In the genomic region with DNA sequence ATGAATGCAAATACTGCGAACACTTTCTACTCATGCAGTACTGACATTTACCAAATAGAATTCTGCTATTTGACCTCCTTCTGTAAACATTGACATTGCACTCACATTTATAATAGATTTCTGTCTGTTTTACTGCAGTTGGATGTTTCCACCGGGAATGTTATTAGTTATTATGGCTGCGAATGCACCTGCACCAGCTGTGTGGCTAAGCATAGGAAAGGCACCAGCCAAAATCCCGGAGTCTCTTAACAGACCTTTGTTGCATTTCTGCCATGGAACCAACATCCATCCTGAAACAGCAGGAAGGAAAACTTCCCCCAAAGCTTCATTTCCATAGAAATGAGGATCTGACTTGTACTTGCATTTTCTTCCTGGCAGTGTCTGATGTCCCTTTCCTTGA, we compare ENCODE assay signal across 20 mouse cellular contexts.
"Had no signal": no experiment of that assay in that cellular context is flagged by ENCODE, and none has a peak within 500 bp of the region (broad histone marks: within the 10 kb centered on the region; RNA-seq: fewer than 3 reads in every experiment).

No protein-coding gene starts in this region.

- H3K36me3 ChIP-seq: kidney, embryonic 15.5 days; liver, embryonic 13.5 days; midbrain, embryonic 13.5 days; neural tube, embryonic 12.5 days had no signal

- H3K27me3 ChIP-seq: kidney, embryonic 15.5 days; liver, embryonic 13.5 days; midbrain, embryonic 13.5 days; neural tube, embryonic 12.5 days had no signal

- DNase-seq: kidney, adult 11 months; kidney, adult 8-10 months; kidney, postnatal 10 days; kidney, postnatal 36 days; layer of hippocampus, postnatal 36 days; liver, embryonic 13.5 days; lung, adult 2 months; lung, postnatal 14 days; lung, postnatal 4 days; right cerebral cortex, adult 18-20 months; right cerebral cortex, postnatal 14 days; right cerebral cortex, postnatal 4 days; thymus, adult 2 months; thymus, postnatal 14 days; thymus, postnatal 4 days had no signal

- ATAC-seq: midbrain, embryonic 13.5 days had no signal

- H3K9me3 ChIP-seq: kidney, embryonic 15.5 days; liver, embryonic 13.5 days; midbrain, embryonic 13.5 days; neural tube, embryonic 12.5 days had no signal

- H3K27ac ChIP-seq: kidney, embryonic 15.5 days; left cerebral cortex, adult 2 months; liver, embryonic 13.5 days; midbrain, embryonic 13.5 days; neural tube, embryonic 12.5 days; stomach, postnatal 0 days had no signal

- H3K9ac ChIP-seq: kidney, embryonic 15.5 days; liver, embryonic 13.5 days; midbrain, embryonic 13.5 days; neural tube, embryonic 12.5 days had no signal

- H3K4me2 ChIP-seq: kidney, embryonic 15.5 days; liver, embryonic 13.5 days; midbrain, embryonic 13.5 days; neural tube, embryonic 12.5 days had no signal

- H3K4me1 ChIP-seq: kidney, embryonic 15.5 days; liver, embryonic 13.5 days; midbrain, embryonic 13.5 days; neural tube, embryonic 12.5 days had no signal

- H3K4me3 ChIP-seq: kidney, embryonic 15.5 days; left cerebral cortex, adult 2 months; liver, embryonic 13.5 days; midbrain, embryonic 13.5 days; neural tube, embryonic 12.5 days had no signal
